Mouse (Mus musculus) heart, postnatal 36 days (tissue): ENCODE data around the gene Pakap. TPM values are rescaled to one million over a fixed set of nuclear protein-coding genes. Genes with fewer than 3 reads are reported as not detected.

Experiments used
- DNase-seq, 2 experiments: peaks; one replicate each; pipeline ENCODE4 v3.0.0; 2021 to 2022
- intact Hi-C: fragments of 180-260 bp; cut with DNase I; formaldehyde crosslinking; loops from one replicate; pipeline ENCODE4 v1.15.1; 2025
- total RNA-seq, 2 experiments: library from RNA; stranded (reverse); gene quantifications; 2 replicates each; pipeline ENCODE4 v1.2.3; 2021

The Pakap gene
- total RNA-seq, 2 experiments from 2014 or later = 33.1 to 33.7 TPM

- intact Hi-C loops = loop anchor here (10.0 kb wide), 1 partner anchor 334 kb away; no protein-coding TSS in a partner anchor
- DNase-seq = no peak
Measured at GRCm38 (mm10) chr4:57920522-57920921, 352.5 kb downstream of the Pakap start.

- intact Hi-C loops = loop anchor here (10.0 kb wide), 1 partner anchor 333 kb away; no protein-coding TSS in a partner anchor
- DNase-seq = no peak
Measured at GRCm38 (mm10) chr4:57922171-57922570, 354.2 kb downstream of the Pakap start.

GRCm38 (mm10) chr4:57924556-57925071, 356.6 kb downstream of the Pakap start:
- intact Hi-C loops = loop anchor here (5.0 to 10.0 kb wide), 3 partner anchors 330 to 552 kb away; no protein-coding TSS in a partner anchor
- no peak for DNase-seq

GRCm38 (mm10) chr4:57927464-57928205, 359.7 kb downstream of the Pakap start:
- DNase-seq = no peak
- intact Hi-C loops = loop anchor here (2.0 to 10.0 kb wide), 4 partner anchors 23 to 555 kb away; no protein-coding TSS in a partner anchor

DNA sequence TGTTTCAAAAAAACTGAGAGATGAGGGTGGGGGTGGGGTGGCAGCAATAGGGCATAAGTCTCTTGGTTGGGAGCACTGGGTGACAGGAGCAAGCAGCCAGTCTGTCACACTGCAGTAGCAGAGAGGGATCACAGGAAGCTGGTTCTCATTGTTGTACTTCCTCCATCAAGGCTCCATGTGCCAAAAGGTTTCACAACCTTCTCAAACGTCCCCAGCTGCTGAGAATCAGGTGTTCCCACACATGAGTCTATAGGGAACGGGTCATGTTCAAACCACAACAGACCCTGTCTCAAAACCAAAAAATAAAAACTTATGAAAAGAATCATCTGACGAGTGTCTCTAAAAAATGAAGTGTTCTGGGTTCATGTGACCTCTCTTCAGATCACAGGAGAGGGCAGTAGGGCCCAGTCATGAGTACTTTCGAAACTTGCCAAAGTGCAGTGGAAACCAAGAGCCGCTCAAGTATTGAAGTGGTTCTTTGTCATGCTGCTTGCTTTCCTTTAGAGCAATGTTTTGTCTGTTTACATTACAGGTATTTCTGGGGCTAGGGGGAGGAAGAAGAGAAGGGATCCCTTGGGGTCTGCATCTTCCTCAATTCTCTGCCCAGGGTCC, 362.7 kb downstream of the Pakap start:
- no peak for DNase-seq
- intact Hi-C loops = no loop called here

DNA sequence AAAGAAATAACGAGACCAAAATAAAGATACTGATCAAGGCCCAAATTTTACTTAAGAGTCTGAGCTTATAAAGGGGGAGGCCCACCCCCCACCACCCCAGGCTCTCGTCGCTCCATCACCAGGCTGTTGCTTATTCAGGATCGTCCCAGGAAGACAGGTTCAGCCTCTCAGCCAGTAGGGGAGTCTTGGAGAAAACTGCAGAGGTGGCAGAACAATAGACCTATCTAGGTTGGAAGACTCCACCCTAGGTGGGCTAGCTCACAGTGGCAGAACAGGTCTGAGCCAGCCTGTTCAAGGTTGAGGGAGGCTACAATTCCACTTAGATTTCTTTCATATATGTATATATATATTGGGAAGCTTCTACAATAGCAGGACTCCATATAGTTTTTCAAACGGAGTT, 366.2 kb downstream of the Pakap start:
- no peak for DNase-seq
- intact Hi-C loops = no loop called here

DNA sequence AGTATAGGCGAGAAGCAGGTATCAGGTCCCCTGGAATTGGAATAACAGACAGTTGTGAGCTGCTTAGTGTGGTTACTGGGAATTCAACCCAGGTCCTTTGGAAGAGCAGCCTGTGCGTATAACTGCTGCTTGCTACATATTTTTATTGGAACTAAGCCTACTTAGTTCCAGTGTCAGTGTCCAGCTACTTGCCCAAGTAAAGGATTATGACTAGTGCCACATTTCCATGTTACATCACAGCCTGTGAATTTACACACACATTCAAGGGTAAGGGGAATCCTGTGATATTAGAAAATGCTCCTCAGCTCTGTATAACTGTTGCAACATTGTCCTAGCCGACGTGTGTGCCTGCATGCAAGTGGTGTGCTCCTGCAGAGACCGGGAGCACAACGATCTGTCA, 369.3 kb downstream of the Pakap start:
- DNase-seq = no peak
- intact Hi-C loops = no loop called here

GRCm38 (mm10) chr4:57940631-57941030, 372.7 kb downstream of the Pakap start:
- no peak for DNase-seq
- intact Hi-C loops = no loop called here

DNA sequence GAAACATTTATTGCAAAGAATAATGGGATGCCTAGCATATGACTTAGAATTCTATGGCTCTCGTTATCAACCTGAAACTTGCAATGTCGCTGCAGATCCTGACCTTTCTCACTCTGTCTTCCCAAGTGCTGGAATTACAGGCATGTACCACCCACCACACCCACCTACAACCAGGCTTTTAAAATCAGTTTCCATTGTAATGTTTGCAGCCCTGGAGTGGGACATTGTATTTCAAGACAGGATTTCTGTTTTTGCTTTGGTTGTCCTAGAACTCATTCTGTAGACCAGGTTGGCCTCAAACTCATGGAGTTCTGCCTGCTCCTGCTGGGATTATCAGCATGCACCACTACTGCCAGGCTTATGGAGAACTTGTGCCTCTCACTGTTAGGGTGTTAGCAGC, 374.9 kb downstream of the Pakap start:
- no peak for DNase-seq
- intact Hi-C loops = no loop called here

Other genes starting within 250 kb of the Pakap start
- 10 to 100 TPM in 1 of 2 experiments, 1 to 10 TPM in 1; 4.9 to 14.8 TPM for gene Palm2, start 133.9 kb upstream of the Pakap start, total RNA-seq
- gene Akap2, start 149.5 kb downstream of the Pakap start, total RNA-seq = 10 to 100 TPM; 89.4 to 95.7 TPM